Mouse (Mus musculus) MEL (cell line): ENCODE measurements at regions not wholly inside any gene's neighbourhood (a gene's known extent, or its start where the extent isn't known, plus 50 kb on each side); places are given as distances from the start of the nearest gene placed in this dataset.
A peak's percentile ranks its signal among the peaks of the same experiment; 100 is the strongest.

Experiments used
- DNase-seq: peaks from one replicate; pipeline ENCODE4 v3.0.0; 2011; ENCODE audit warnings: low read depth, low spot score
- H3K27ac ChIP-seq: 2 replicates; pipeline ENCODE4 v1.5.1; 2012; ENCODE audit warnings: low read depth, mild to moderate bottlenecking, control low read depth, low read length, moderate library complexity; ENCODE audit not compliant: control insufficient read depth
- H3K27me3 ChIP-seq, 2 experiments: fragments of 150-350 bp in 1 of 2; sonication (generic) in 1 of 2; 2 replicates each; pipeline ENCODE4 v1.6.1; 2012; ENCODE audit warnings: low read length in 2 of 2, mild to moderate bottlenecking in 2 of 2, improper control_type of control experiment in 1 of 2, moderate library complexity in 1 of 2; ENCODE audit not compliant: insufficient read depth in 2 of 2, control insufficient read depth in 1 of 2
- H3K36me3 ChIP-seq, 2 experiments: 2 replicates each; pipeline ENCODE4 v1.6.1; 2012 to 2014; ENCODE audit warnings: low read length in 2 of 2, improper control_type of control experiment in 1 of 2, inconsistent platforms in 1 of 2, mild to moderate bottlenecking in 1 of 2; ENCODE audit not compliant: insufficient read depth in 2 of 2, control insufficient read depth in 1 of 2
- H3K4me1 ChIP-seq, 2 experiments: fragments of 150-350 bp in 1 of 2; sonication (generic) in 1 of 2; 2 replicates each; pipeline ENCODE4 v1.6.1; 2012; ENCODE audit warnings: low read length in 2 of 2, improper control_type of control experiment in 1 of 2, mild to moderate bottlenecking in 1 of 2; ENCODE audit not compliant: insufficient read depth in 2 of 2, control insufficient read depth in 1 of 2
- H3K4me3 ChIP-seq, 2 experiments: fragments of 150-350 bp in 1 of 2; sonication (generic) in 1 of 2; 2 replicates each; pipeline ENCODE4 v1.5.1; 2012; ENCODE audit warnings: low read depth in 2 of 2, low read length in 2 of 2, mild to moderate bottlenecking in 2 of 2, moderate library complexity in 2 of 2, control low read depth in 1 of 2, improper control_type of control experiment in 1 of 2; ENCODE audit not compliant: control insufficient read depth in 1 of 2, insufficient read depth in 1 of 2
- H3K79me2 ChIP-seq: 2 replicates; pipeline ENCODE4 v1.6.1; 2012; ENCODE audit warnings: mild to moderate bottlenecking, low read length, moderate library complexity; ENCODE audit not compliant: control insufficient read depth, poor library complexity, insufficient read depth
- H3K9ac ChIP-seq: 2 replicates; pipeline ENCODE4 v1.6.1; 2012; ENCODE audit warnings: low read depth, mild to moderate bottlenecking, control low read depth, low read length, moderate library complexity; ENCODE audit not compliant: control insufficient read depth, poor library complexity, severe bottlenecking
- H3K9me3 ChIP-seq: fragments of 150-350 bp; sonication (generic); replicated peaks from 2 replicates; pipeline ENCODE4 v1.6.1; 2012; ENCODE audit warnings: mild to moderate bottlenecking, low read length, improper control_type of control experiment, moderate library complexity; ENCODE audit not compliant: insufficient read depth
- BHLHE40 ChIP-seq: IDR thresholded peaks from 2 replicates; pipeline ENCODE4 v1.6.1; 2012; ENCODE audit warnings: low read depth, mild to moderate bottlenecking, inconsistent platforms, low read length, improper control_type of control experiment, borderline replicate concordance
- CHD1 ChIP-seq: IDR thresholded peaks from 2 replicates; pipeline ENCODE4 v1.6.1; 2012; ENCODE audit warnings: low read depth, mild to moderate bottlenecking, inconsistent platforms, low read length, improper control_type of control experiment
- CTCF ChIP-seq, 3 experiments: IDR thresholded peaks in 2 of 3; conservative IDR thresholded peaks in 1 of 3; 2 replicates each; pipeline ENCODE4 v1.5.1; 2011 to 2012; ENCODE audit warnings: low read length in 3 of 3, low read depth in 2 of 3, mild to moderate bottlenecking in 2 of 3, improper control_type of control experiment in 1 of 3, inconsistent platforms in 1 of 3, mixed read lengths in 1 of 3, moderate library complexity in 1 of 3; ENCODE audit not compliant: control insufficient read depth in 1 of 3, insufficient read depth in 1 of 3, poor library complexity in 1 of 3, severe bottlenecking in 1 of 3
- ELF1 ChIP-seq: IDR thresholded peaks from 2 replicates; pipeline ENCODE4 v1.6.1; 2014; ENCODE audit warnings: low read depth, mild to moderate bottlenecking, inconsistent platforms, low read length, improper control_type of control experiment, moderate library complexity
- ETS1 ChIP-seq: IDR thresholded peaks from 2 replicates; pipeline ENCODE4 v1.6.1; 2012; ENCODE audit warnings: low read depth, mild to moderate bottlenecking, inconsistent platforms, low read length, improper control_type of control experiment, moderate library complexity
- HCFC1 ChIP-seq: IDR thresholded peaks from 2 replicates; pipeline ENCODE4 v1.6.1; 2012; ENCODE audit warnings: low read depth, mild to moderate bottlenecking, inconsistent platforms, low read length, improper control_type of control experiment, moderate library complexity
- JUND ChIP-seq: IDR thresholded peaks from 2 replicates; pipeline ENCODE4 v1.6.1; 2011; ENCODE audit warnings: low read depth, mild to moderate bottlenecking, improper control_type of control experiment, low read length
- KAT2A ChIP-seq: conservative IDR thresholded peaks from 2 replicates; pipeline ENCODE4 v1.6.1; 2012; ENCODE audit warnings: low read depth, low read length, improper control_type of control experiment, inconsistent platforms
- MAFK ChIP-seq: IDR thresholded peaks from 2 replicates; pipeline ENCODE4 v1.6.1; 2011; ENCODE audit warnings: low read depth, mild to moderate bottlenecking, low read length, improper control_type of control experiment, borderline replicate concordance
- MAX ChIP-seq: IDR thresholded peaks from 2 replicates; pipeline ENCODE4 v1.6.1; 2011; ENCODE audit warnings: low read length, improper control_type of control experiment
- MXI1 ChIP-seq: IDR thresholded peaks from 2 replicates; pipeline ENCODE4 v1.6.1; 2011; ENCODE audit warnings: mild to moderate bottlenecking, low read depth, low read length, improper control_type of control experiment
- MYB ChIP-seq: IDR thresholded peaks from 2 replicates; pipeline ENCODE4 v1.6.1; 2011; ENCODE audit warnings: mild to moderate bottlenecking, low read depth, low read length, improper control_type of control experiment
- MYC ChIP-seq: IDR thresholded peaks from 2 replicates; pipeline ENCODE4 v1.6.1; 2011; ENCODE audit warnings: low read depth, mild to moderate bottlenecking, low read length, improper control_type of control experiment, moderate library complexity
- POLR2AphosphoS5 ChIP-seq: IDR thresholded peaks from 2 replicates; pipeline ENCODE4 v1.6.1; 2012; ENCODE audit warnings: low read depth, borderline replicate concordance, mild to moderate bottlenecking, inconsistent platforms, low read length, moderate library complexity, mixed read lengths
- RAD21 ChIP-seq: IDR thresholded peaks from 2 replicates; pipeline ENCODE4 v1.6.1; 2011; ENCODE audit warnings: mild to moderate bottlenecking, low read depth, low read length, improper control_type of control experiment
- RCOR1 ChIP-seq: IDR thresholded peaks from 2 replicates; pipeline ENCODE4 v1.6.1; 2012; ENCODE audit warnings: low read depth, mild to moderate bottlenecking, inconsistent platforms, low read length, improper control_type of control experiment
- SMC3 ChIP-seq: IDR thresholded peaks from 2 replicates; pipeline ENCODE4 v1.6.1; 2011; ENCODE audit warnings: low read depth, low read length, improper control_type of control experiment
- TAL1 ChIP-seq: IDR thresholded peaks from 2 replicates; pipeline ENCODE4 v1.6.1; 2012; ENCODE audit warnings: mild to moderate bottlenecking, inconsistent platforms, low read length, moderate library complexity, mixed read lengths
- UBTF ChIP-seq: IDR thresholded peaks from 2 replicates; pipeline ENCODE4 v1.6.1; 2012; ENCODE audit warnings: low read depth, mild to moderate bottlenecking, inconsistent platforms, low read length, improper control_type of control experiment, moderate library complexity, borderline replicate concordance; ENCODE audit not compliant: insufficient read depth
- USF1 ChIP-seq: IDR thresholded peaks from 2 replicates; pipeline ENCODE4 v1.6.1; 2014; ENCODE audit warnings: low read depth, mild to moderate bottlenecking, inconsistent platforms, low read length, improper control_type of control experiment, moderate library complexity
- USF2 ChIP-seq, 2 experiments: IDR thresholded peaks; 2 replicates each; pipeline ENCODE4 v1.6.1; 2011 to 2012; ENCODE audit warnings: improper control_type of control experiment in 2 of 2, low read length in 2 of 2, borderline replicate concordance in 1 of 2, inconsistent platforms in 1 of 2, low read depth in 1 of 2, mild to moderate bottlenecking in 1 of 2; ENCODE audit not compliant: insufficient read depth in 1 of 2
- ZC3H11A ChIP-seq: IDR thresholded peaks from 2 replicates; pipeline ENCODE4 v1.6.1; 2012; ENCODE audit warnings: low read depth, mild to moderate bottlenecking, inconsistent platforms, low read length, improper control_type of control experiment
- ZKSCAN1 ChIP-seq: IDR thresholded peaks from 2 replicates; pipeline ENCODE4 v1.6.1; 2012; ENCODE audit warnings: low read depth, mild to moderate bottlenecking, inconsistent platforms, low read length, improper control_type of control experiment, moderate library complexity
- ZNF384 ChIP-seq: IDR thresholded peaks from 2 replicates; pipeline ENCODE4 v1.6.1; 2012; ENCODE audit warnings: low read depth, mild to moderate bottlenecking, inconsistent platforms, low read length, improper control_type of control experiment

DNA sequence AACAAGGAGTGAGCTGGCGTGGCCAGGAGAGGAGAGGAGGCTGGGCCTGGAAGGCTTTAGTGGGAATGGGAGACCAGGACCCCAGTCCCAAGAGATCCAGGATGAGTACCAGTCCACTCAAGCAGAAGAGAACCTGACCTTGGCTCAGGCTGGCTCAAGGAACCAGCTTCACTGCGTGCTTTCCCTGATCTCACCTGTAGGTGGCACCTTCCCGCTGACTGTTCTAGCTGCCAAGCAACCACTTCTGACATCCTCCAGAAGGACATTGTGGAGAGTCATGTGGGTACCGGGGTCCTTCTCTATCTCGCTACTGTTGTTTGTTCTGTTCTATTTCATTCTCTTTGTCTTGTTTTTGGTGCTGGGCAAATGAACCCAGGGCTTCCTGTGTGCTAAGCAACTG, 222.0 kb downstream of the Ttc32 start:
- H3K4me1 ChIP-seq, result no peaks in the 10 kb centered on the region
- no peaks in the 10 kb centered on the region for H3K79me2 ChIP-seq
- H3K9me3 ChIP-seq, result no peaks in the 10 kb centered on the region
- H3K27me3 ChIP-seq, result no peaks in the 10 kb centered on the region
- H3K9ac ChIP-seq, result no peak overlapping the region
- H3K27ac ChIP-seq, result no peak overlapping the region
- TF ChIP-seq MYB (no peak), TAL1 (no peak), CTCF (IDR thresholded peaks at IDR 0.05 in 2 of 3, conservative IDR thresholded peaks at IDR 0.05 in 1 of 3; ENCODE audit: control insufficient read depth in 1 of 3, insufficient read depth in 1 of 3, low read depth in 2 of 3, low read length in 3 of 3, poor library complexity in 1 of 3, severe bottlenecking in 1 of 3) (peak; percentile 30 to 51 (median 35); a peak in 5 of 6 replicates), SMC3 (peak; percentile 30), RAD21 (peak; percentile 17)
- H3K4me3 ChIP-seq, result no peak overlapping the region
- no peaks in the 10 kb centered on the region for H3K36me3 ChIP-seq
- DNase-seq, result peak; percentile 10

DNA sequence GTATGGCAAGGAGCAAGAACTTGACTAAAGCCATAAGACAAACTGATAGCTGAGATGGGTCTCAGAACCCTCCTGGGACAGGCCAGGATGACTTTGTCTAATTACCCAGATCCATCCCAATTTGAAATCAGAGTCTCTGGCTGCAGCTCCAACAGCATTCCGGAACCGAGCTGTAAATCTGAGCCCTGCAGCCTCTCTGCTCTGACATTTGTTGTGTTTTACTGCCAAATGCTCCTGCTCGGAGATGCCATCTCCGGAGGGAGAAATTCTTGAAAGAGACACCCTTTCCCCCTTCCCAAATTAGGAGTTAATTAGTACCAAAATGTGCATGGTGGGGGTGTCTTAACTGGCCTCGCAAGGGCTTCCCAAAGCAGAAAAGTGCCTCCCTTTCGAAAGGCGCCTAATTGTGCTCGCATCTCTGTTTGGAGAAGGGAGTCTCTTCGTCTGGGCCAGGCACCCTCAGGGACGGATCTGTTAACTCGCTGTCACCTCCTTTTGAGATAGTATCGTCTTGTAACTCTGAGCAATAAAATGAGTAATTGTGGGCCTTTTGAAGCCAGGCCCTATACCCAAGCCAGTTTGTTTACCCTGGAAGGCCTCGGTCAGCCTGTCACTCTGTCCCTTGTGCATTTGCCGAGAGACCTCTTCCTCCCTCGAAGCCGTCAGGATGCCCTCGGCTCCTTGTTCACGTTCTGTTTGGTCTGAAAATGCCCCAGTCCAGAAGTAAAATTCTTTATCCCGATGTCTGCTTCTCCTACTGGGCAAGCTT, 223.7 kb downstream of the Ttc32 start:
- no peak overlapping the region for H3K4me3 ChIP-seq

GRCm38 (mm10) chr12:9254301-9254860, 224.6 kb downstream of the Ttc32 start:
- DNase-seq, result no peak
- H3K4me3 ChIP-seq, result no peak overlapping the region
- no peaks in the 10 kb centered on the region for H3K27me3 ChIP-seq
- no peaks in the 10 kb centered on the region for H3K79me2 ChIP-seq
- TF ChIP-seq MYB (no peak), MAFK (no peak), MYC (no peak), MXI1 (no peak), RCOR1 (no peak), POLR2AphosphoS5 (no peak), ZNF384 (no peak), MAX (no peak), SMC3 (no peak), USF1 (no peak), ELF1 (no peak), CHD1 (no peak), BHLHE40 (no peak), KAT2A (no peak), USF2 (IDR thresholded peaks at IDR 0.05; ENCODE audit: borderline replicate concordance in 1 of 2, insufficient read depth in 1 of 2, low read depth in 1 of 2, low read length in 2 of 2) (no peak)
- no peak overlapping the region for H3K27ac ChIP-seq
- no peak overlapping the region for H3K9ac ChIP-seq
- no peaks in the 10 kb centered on the region for H3K9me3 ChIP-seq
- H3K4me1 ChIP-seq, result no peaks in the 10 kb centered on the region
- no peaks in the 10 kb centered on the region for H3K36me3 ChIP-seq

More for the DNA sequence above, 223.7 kb downstream of the Ttc32 start:
- no peaks in the 10 kb centered on the region for H3K27me3 ChIP-seq
- H3K36me3 ChIP-seq, result no peaks in the 10 kb centered on the region
- no peak overlapping the region for H3K27ac ChIP-seq
- TF ChIP-seq UBTF (no peak), HCFC1 (no peak), ETS1 (no peak), CTCF (IDR thresholded peaks at IDR 0.05 in 2 of 3, conservative IDR thresholded peaks at IDR 0.05 in 1 of 3; ENCODE audit: control insufficient read depth in 1 of 3, insufficient read depth in 1 of 3, low read depth in 2 of 3, low read length in 3 of 3, poor library complexity in 1 of 3, severe bottlenecking in 1 of 3) (no peak), ZKSCAN1 (no peak), ZC3H11A (no peak), KAT2A (no peak), SMC3 (no peak), MAFK (no peak), JUND (no peak), MYC (no peak)
- no peaks in the 10 kb centered on the region for H3K4me1 ChIP-seq
- no peaks in the 10 kb centered on the region for H3K9me3 ChIP-seq
- no peaks in the 10 kb centered on the region for H3K79me2 ChIP-seq
- no peak for DNase-seq
- no peak overlapping the region for H3K9ac ChIP-seq
